Mouse (Mus musculus): ENCODE results near the gene Agl.
A peak's percentile ranks its signal among the peaks of the same experiment; 100 is the strongest.

Gene Agl

GRCm38 (mm10) chr3:116807811-116808506 lies at the start of gene Agl:
Gene Agl (minus strand): TSS chr3:116808166.
- peak; percentile 93 for DNase-seq (ENCODE audit: low read depth, low spot score)

- no peak for DNase-seq (ENCODE audit: low read depth, low spot score)
Measured at GRCm38 (mm10) chr3:116857611-116858010, 49.6 kb upstream of the Agl start.

GRCm38 (mm10) chr3:116852421-116852820 lies 44.5 kb upstream of the Agl start:
- DNase-seq (ENCODE audit: low read depth, low spot score): no peak

GRCm38 (mm10) chr3:116850376-116850775 lies 42.4 kb upstream of the Agl start:
- DNase-seq (ENCODE audit: low read depth, low spot score): no peak

- no peak for DNase-seq (ENCODE audit: low read depth, low spot score)
Measured at GRCm38 (mm10) chr3:116848936-116849335, 41.0 kb upstream of the Agl start.

- DNase-seq (ENCODE audit: low read depth, low spot score): no peak
Measured at GRCm38 (mm10) chr3:116848099-116848498, 40.1 kb upstream of the Agl start.

- DNase-seq (ENCODE audit: low read depth, low spot score): no peak
Measured at GRCm38 (mm10) chr3:116846084-116846483, 38.1 kb upstream of the Agl start.

GRCm38 (mm10) chr3:116844880-116845579 lies 37.1 kb upstream of the Agl start:
- no peak for DNase-seq (ENCODE audit: low read depth, low spot score)

GRCm38 (mm10) chr3:116841311-116841710 lies 33.3 kb upstream of the Agl start:
- no peak for DNase-seq (ENCODE audit: low read depth, low spot score)

GRCm38 (mm10) chr3:116836681-116837475 lies 28.9 kb upstream of the Agl start:
- DNase-seq (ENCODE audit: low read depth, low spot score): no peak

GRCm38 (mm10) chr3:116835770-116836680 lies 28.1 kb upstream of the Agl start:
- peak; percentile 95 for DNase-seq (ENCODE audit: low read depth, low spot score)

GRCm38 (mm10) chr3:116835350-116835749 lies 27.4 kb upstream of the Agl start:
- no peak for DNase-seq (ENCODE audit: low read depth, low spot score)

- DNase-seq (ENCODE audit: low read depth, low spot score): no peak
Measured at GRCm38 (mm10) chr3:116834241-116834640, 26.3 kb upstream of the Agl start.

- DNase-seq (ENCODE audit: low read depth, low spot score): no peak
Measured at GRCm38 (mm10) chr3:116833491-116833890, 25.5 kb upstream of the Agl start.

GRCm38 (mm10) chr3:116832526-116833310 lies 24.8 kb upstream of the Agl start:
- DNase-seq (ENCODE audit: low read depth, low spot score): no peak

- no peak for DNase-seq (ENCODE audit: low read depth, low spot score)
Measured at GRCm38 (mm10) chr3:116831324-116831723, 23.4 kb upstream of the Agl start.

GRCm38 (mm10) chr3:116829274-116829920 lies 21.4 kb upstream of the Agl start:
- no peak for DNase-seq (ENCODE audit: low read depth, low spot score)

GRCm38 (mm10) chr3:116826471-116827215 lies 18.7 kb upstream of the Agl start:
- no peak for DNase-seq (ENCODE audit: low read depth, low spot score)

- no peak for DNase-seq (ENCODE audit: low read depth, low spot score)
Measured at GRCm38 (mm10) chr3:116817231-116817630, 9.3 kb upstream of the Agl start.
